Mouse (Mus musculus) limb, embryonic 12.5 days (tissue): ENCODE data around the gene Ces3b. TPM values are rescaled to one million over a fixed set of nuclear protein-coding genes. Genes with fewer than 3 reads are reported as not detected.
"Not testable (repeated sequence)": the region's sequence is repeated elsewhere in the genome, so short reads cannot be mapped to it uniquely, and the experiment has no call there.

Source experiments
- ATAC-seq: fragments of 200-750 bp; cut with Nextera tagmentation; 2 replicates; pipeline ENCODE4 v1.8.0; 2017; ENCODE audit warnings: low read depth, moderate TSS enrichment; ENCODE audit not compliant: insufficient number of reproducible peaks, insufficient read depth, low FRiP score, low TSS enrichment
- H3K27ac ChIP-seq: fragments of 300-500 bp; sonication (generic); 2 replicates; pipeline ENCODE4 v1.5.1; 2016; ENCODE audit warnings: mild to moderate bottlenecking, moderate library complexity
- H3K27me3 ChIP-seq: fragments of 300-500 bp; sonication (generic); 2 replicates; pipeline ENCODE4 v1.6.1; 2016; ENCODE audit warnings: mild to moderate bottlenecking, moderate library complexity
- H3K36me3 ChIP-seq: fragments of 300-500 bp; sonication (generic); 2 replicates; pipeline ENCODE4 v1.6.1; 2016; ENCODE audit warnings: mild to moderate bottlenecking, moderate library complexity
- H3K4me1 ChIP-seq: fragments of 300-500 bp; sonication (generic); replicated peaks from 2 replicates; pipeline ENCODE4 v1.6.1; 2016
- H3K4me2 ChIP-seq: fragments of 300-500 bp; sonication (generic); 2 replicates; pipeline ENCODE4 v1.6.1; 2016; ENCODE audit warnings: mild to moderate bottlenecking, moderate library complexity
- H3K4me3 ChIP-seq: fragments of 300-500 bp; sonication (generic); replicated peaks from 2 replicates; pipeline ENCODE4 v1.5.1; 2016; ENCODE audit warnings: mild to moderate bottlenecking
- H3K9ac ChIP-seq: fragments of 300-500 bp; sonication (generic); replicated peaks from 2 replicates; pipeline ENCODE4 v1.6.1; 2016; ENCODE audit warnings: mild to moderate bottlenecking, moderate library complexity
- H3K9me3 ChIP-seq: fragments of 300-500 bp; sonication (generic); 2 replicates; pipeline ENCODE4 v1.6.1; 2016; ENCODE audit warnings: mild to moderate bottlenecking, moderate library complexity
- WGBS: fragments of 180-500 bp; shearing (Covaris S2); methylation state at CpG from one replicate; pipeline ENCODE4 v1.1.7; 2016; 5-methylcytosine and 5-hydroxymethylcytosine counted together
- polyA plus RNA-seq: library from polyadenylated mRNA; unstranded; fragments of >200 nt; fragmentation: Nextera tagmentation; extraction: Ambion mirVana; gene quantifications from 2 replicates; pipeline ENCODE4 v1.2.1, GENCODE M21; 2016

Ces3b gene
- polyA plus RNA-seq: not detected in 2 replicates

GRCm38 (mm10) chr8:105083449-105084050, at the start of gene Ces3b:
Ces3b (plus strand) TSS chr8:105083753.
- Histone ChIP-seq H3K4me1 (no peaks in the 10 kb centered on the region), H3K36me3 (no peaks in the 10 kb centered on the region), H3K9ac (no peak within 1 kb of the TSS), H3K4me3 (no peak within 1 kb of the TSS), H3K4me2 (no peak within 1 kb of the TSS), H3K9me3 (no peaks in the 10 kb centered on the region), H3K27me3 (no peaks in the 10 kb centered on the region), H3K27ac (no peak within 1 kb of the TSS)
- ATAC-seq: no peak
- 75% methylated on average over 7 of the region's 7 CpGs for WGBS

- Histone ChIP-seq H3K4me3 (no peak overlapping the region), H3K4me1 (no peaks in the 10 kb centered on the region), H3K27ac (no peak overlapping the region), H3K9me3 (no peaks in the 10 kb centered on the region), H3K36me3 (no peaks in the 10 kb centered on the region), H3K4me2 (no peak overlapping the region), H3K27me3 (no peaks in the 10 kb centered on the region), H3K9ac (no peak overlapping the region)
- no peak for ATAC-seq
- WGBS: 35% methylated on average over 1 of the region's 1 CpGs
Observed at GRCm38 (mm10) chr8:105043510-105043909, 40.0 kb upstream of the Ces3b start.

DNA sequence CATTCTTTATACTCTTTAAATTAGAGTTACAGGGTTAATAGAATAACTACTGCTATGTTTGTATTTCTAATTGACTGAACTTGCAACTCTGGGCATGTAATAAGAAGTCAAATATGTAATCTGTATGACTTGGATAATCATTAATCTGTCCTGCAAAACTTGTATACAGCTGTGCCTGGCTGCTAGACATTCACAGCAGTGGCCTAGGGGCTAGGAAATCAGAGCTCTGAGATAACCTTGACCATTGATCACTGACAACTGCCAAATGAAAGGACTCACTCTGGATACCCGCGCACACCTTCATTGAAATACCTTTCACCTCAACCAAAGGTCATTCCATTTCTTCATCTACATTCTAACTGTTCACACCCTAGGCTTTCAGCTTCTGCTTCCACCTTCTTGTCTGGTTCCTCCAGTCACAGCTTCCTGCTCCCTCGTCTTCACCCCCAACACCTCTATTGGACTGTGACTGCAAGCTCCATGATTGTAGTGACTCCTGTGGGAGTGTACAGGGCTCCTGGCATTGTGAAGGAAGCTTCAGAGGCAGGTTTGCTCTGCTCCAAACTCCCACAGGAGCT, 37.6 kb upstream of the Ces3b start:
- Histone ChIP-seq H3K27me3 (no peaks in the 10 kb centered on the region; the same call in 1 of the 2 replicates), H3K4me2 (no peak overlapping the region), H3K9me3 (no peaks in the 10 kb centered on the region), H3K4me3 (no peak overlapping the region), H3K36me3 (no peaks in the 10 kb centered on the region), H3K27ac (no peak overlapping the region), H3K4me1 (no peaks in the 10 kb centered on the region), H3K9ac (no peak overlapping the region)
- ATAC-seq: no peak
- 89% methylated on average over 3 of the region's 3 CpGs for WGBS

GRCm38 (mm10) chr8:105048371-105048854, 35.1 kb upstream of the Ces3b start, which contains the start of gene Ces3a:
Ces3a (plus strand) TSS chr8:105048601.
- H3K4me1 ChIP-seq: no peaks in the 10 kb centered on the region
- no peak within 1 kb of the TSS for H3K27ac ChIP-seq
- ATAC-seq: no peak
- H3K36me3 ChIP-seq: no peaks in the 10 kb centered on the region
- WGBS: 78% methylated on average over 3 of the region's 3 CpGs
- H3K4me2 ChIP-seq: no peak within 1 kb of the TSS
- H3K4me3 ChIP-seq: no peak within 1 kb of the TSS
- H3K9me3 ChIP-seq: no peaks in the 10 kb centered on the region
- H3K27me3 ChIP-seq: no peaks in the 10 kb centered on the region; the same call in 1 of the 2 replicates
- no peak within 1 kb of the TSS for H3K9ac ChIP-seq

DNA sequence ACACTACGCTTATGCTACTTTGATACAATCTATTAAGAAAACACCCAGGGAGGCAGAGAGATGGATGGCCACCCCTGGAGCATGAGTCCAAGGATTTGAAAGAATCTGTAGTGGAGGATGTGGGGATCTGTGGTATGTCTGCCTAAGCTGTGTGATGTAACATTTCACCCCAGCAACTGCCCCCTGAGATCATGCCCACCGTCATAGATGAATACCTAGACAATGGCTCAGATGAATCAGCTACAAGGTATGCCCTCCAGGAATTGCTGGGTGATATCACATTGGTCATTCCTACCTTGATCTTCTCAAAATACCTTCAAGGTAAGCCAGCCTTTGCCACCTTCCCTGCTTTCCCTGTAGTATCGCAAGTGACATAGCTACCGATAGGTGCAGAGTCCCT, 27.3 kb upstream of the Ces3b start:
- ATAC-seq: no peak
- 90% methylated on average over 4 of the region's 4 CpGs for whole genome bisulfite sequencing
- Histone ChIP-seq H3K4me2 (no peak overlapping the region), H3K4me1 (no peaks in the 10 kb centered on the region), H3K9me3 (no peaks in the 10 kb centered on the region), H3K36me3 (no peaks in the 10 kb centered on the region), H3K27me3 (no peaks in the 10 kb centered on the region), H3K4me3 (no peak overlapping the region), H3K9ac (no peak overlapping the region), H3K27ac (no peak overlapping the region)

DNA sequence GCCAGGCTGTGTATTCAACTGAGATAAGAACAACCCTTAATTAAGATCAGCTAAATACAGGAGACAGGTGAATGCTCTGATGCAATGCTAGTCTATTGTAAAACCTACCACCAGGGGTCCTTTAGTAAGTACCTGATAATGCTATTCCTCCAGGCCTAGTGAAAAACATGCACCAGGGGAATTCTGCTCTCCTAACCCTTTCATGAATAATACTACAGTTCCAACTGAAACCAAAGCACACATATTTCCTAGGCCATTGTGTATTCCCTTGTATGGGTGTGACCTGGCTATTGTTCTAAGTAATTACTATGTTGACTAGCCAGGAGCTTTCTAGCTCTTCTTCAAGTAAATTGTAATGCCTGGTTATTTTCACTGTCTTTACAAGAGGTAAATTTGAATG, 23.5 kb upstream of the Ces3b start:
- Histone ChIP-seq H3K9me3 (0 out of 2 replicates have a peak, but pooled peaks cover 3% of the 10 kb centered on the region), H3K4me3 (no peak overlapping the region)

GRCm38 (mm10) chr8:105066761-105067160, 16.8 kb upstream of the Ces3b start:
- no peak overlapping the region for H3K9ac ChIP-seq
- H3K4me2 ChIP-seq: no peak overlapping the region
- H3K9me3 ChIP-seq: 0 out of 2 replicates have a peak, but pooled peaks cover 3% of the 10 kb centered on the region
- no peak for ATAC-seq
- H3K4me1 ChIP-seq: no peaks in the 10 kb centered on the region
- no peak overlapping the region for H3K4me3 ChIP-seq
- 23% methylated on average over 1 of the region's 1 CpGs for WGBS
- no peaks in the 10 kb centered on the region for H3K36me3 ChIP-seq
- H3K27me3 ChIP-seq: no peaks in the 10 kb centered on the region
- no peak overlapping the region for H3K27ac ChIP-seq

More for the DNA sequence above, 23.5 kb upstream of the Ces3b start:
- Histone ChIP-seq H3K4me1 (no peaks in the 10 kb centered on the region), H3K4me2 (no peak overlapping the region), H3K27me3 (no peaks in the 10 kb centered on the region), H3K27ac (no peak overlapping the region), H3K9ac (no peak overlapping the region), H3K36me3 (no peaks in the 10 kb centered on the region)
- ATAC-seq: no peak

DNA sequence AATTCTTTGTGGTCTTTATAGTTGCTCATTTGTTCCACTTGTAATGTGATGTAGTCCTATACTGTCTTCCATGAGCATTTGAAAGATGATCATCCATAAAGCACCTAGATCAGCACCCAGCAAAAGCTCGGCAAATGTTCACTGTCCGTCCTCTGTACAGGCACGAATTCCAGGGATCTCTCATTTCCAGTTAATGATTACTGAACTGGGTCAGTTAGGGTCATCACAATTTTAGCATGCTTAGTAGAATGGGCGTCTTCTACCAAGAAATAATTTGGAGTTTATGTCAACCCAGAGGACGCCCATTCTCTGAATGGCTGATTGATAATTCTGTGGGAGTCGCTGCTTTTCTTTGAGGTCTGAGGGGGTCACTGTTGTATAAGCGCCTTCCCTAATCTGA, 15.6 kb upstream of the Ces3b start:
- H3K4me2 ChIP-seq, H3K4me3 ChIP-seq, H3K27me3 ChIP-seq, H3K36me3 ChIP-seq, ATAC-seq, H3K4me1 ChIP-seq, H3K27ac ChIP-seq, H3K9ac ChIP-seq, H3K9me3 ChIP-seq: not testable (repeated sequence)
- 77% methylated on average over 7 of the region's 7 CpGs for WGBS

DNA sequence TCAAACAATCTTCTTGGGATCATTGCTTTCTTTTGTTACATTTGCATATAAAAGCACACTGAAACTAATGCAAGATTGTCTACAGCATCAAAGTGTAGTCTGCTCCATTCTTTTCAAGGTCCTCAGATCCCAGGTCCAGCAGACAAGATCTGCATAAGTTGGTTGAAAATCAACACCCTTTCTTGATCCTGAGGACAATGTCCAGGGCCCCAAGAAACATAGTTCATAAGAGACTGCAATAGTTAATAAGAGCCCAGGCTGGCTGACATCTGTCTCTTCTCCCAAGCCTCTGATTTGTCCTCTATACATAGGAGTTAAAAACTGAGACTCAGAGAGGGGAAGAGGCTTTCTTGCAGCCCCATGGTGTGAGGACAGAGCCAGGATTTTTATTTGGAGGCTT, 14.6 kb upstream of the Ces3b start:
- H3K36me3 ChIP-seq: no peaks in the 10 kb centered on the region
- H3K27me3 ChIP-seq: no peaks in the 10 kb centered on the region

DNA sequence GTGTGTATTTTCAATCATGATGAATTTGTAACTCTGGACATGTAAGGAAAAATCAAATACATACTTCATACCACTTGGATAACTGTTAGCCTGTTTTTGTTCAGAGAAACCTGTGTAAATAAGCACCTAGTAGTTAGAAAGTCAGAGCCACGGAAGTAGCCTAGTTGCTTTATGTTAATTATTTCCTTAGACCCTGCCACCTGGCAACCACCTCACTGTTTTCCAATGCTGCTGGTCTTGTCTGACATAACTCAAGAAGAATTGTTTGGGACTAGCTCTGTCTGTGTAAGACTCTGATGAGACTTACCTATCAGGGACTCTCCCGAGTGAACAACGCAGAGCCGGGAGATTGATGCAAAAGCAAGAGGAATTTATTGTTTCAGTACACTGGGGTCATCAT, 7.0 kb upstream of the Ces3b start:
- no peaks in the 10 kb centered on the region for H3K4me1 ChIP-seq
- 94% methylated on average over 4 of the region's 4 CpGs for WGBS
- H3K4me2 ChIP-seq: no peak overlapping the region
- H3K27me3 ChIP-seq: no peaks in the 10 kb centered on the region
- no peak for ATAC-seq
- no peak overlapping the region for H3K9ac ChIP-seq
- H3K36me3 ChIP-seq: no peaks in the 10 kb centered on the region
- no peak overlapping the region for H3K4me3 ChIP-seq
- H3K27ac ChIP-seq: no peak overlapping the region
- no peaks in the 10 kb centered on the region for H3K9me3 ChIP-seq

More for the DNA sequence above, 14.6 kb upstream of the Ces3b start:
- Histone ChIP-seq H3K9ac (no peak overlapping the region), H3K4me2 (no peak overlapping the region), H3K27ac (no peak overlapping the region), H3K4me3 (no peak overlapping the region), H3K9me3 (no peaks in the 10 kb centered on the region), H3K4me1 (no peaks in the 10 kb centered on the region)
- ATAC-seq: no peak

GRCm38 (mm10) chr8:105077071-105077470, 6.5 kb upstream of the Ces3b start:
- no peaks in the 10 kb centered on the region for H3K9me3 ChIP-seq
- ATAC-seq: no peak
- no peaks in the 10 kb centered on the region for H3K27me3 ChIP-seq
- WGBS: 75% methylated on average over 6 of the region's 6 CpGs
- no peak overlapping the region for H3K27ac ChIP-seq
- no peak overlapping the region for H3K4me3 ChIP-seq
- H3K9ac ChIP-seq: no peak overlapping the region
- no peaks in the 10 kb centered on the region for H3K36me3 ChIP-seq
- H3K4me2 ChIP-seq: no peak overlapping the region
- no peaks in the 10 kb centered on the region for H3K4me1 ChIP-seq

GRCm38 (mm10) chr8:105078591-105078990, 5.0 kb upstream of the Ces3b start:
- H3K4me2 ChIP-seq: no peak overlapping the region
- no peaks in the 10 kb centered on the region for H3K27me3 ChIP-seq
- no peak overlapping the region for H3K27ac ChIP-seq
- no peak overlapping the region for H3K9ac ChIP-seq
- H3K4me1 ChIP-seq: no peaks in the 10 kb centered on the region
- H3K36me3 ChIP-seq: no peaks in the 10 kb centered on the region
- ATAC-seq: no peak
- H3K9me3 ChIP-seq: no peaks in the 10 kb centered on the region
- 83% methylated on average over 5 of the region's 5 CpGs for WGBS
- no peak overlapping the region for H3K4me3 ChIP-seq
